Mouse (Mus musculus) neural tube, embryonic 12.5 days (tissue): Measurements from ENCODE around the gene Cad. TPM values are rescaled to one million over a fixed set of nuclear protein-coding genes. Genes with fewer than 3 reads are reported as not detected.

ENCODE experiments used
- ATAC-seq: fragments of 200-750 bp; cut with Nextera tagmentation; 2 replicates; pipeline ENCODE4 v1.8.0; 2017; ENCODE audit warnings: low read depth, mild to moderate bottlenecking, moderate TSS enrichment, moderate library complexity; ENCODE audit not compliant: low FRiP score
- H3K27ac ChIP-seq: fragments of 300-500 bp; sonication (generic); 2 replicates; pipeline ENCODE4 v1.5.1; 2016
- H3K27me3 ChIP-seq: fragments of 300-500 bp; sonication (generic); replicated peaks from 2 replicates; pipeline ENCODE4 v1.6.1; 2016; ENCODE audit warnings: mild to moderate bottlenecking
- H3K36me3 ChIP-seq: fragments of 300-500 bp; sonication (generic); 2 replicates; pipeline ENCODE4 v1.6.1; 2016; ENCODE audit warnings: mild to moderate bottlenecking
- H3K4me1 ChIP-seq: fragments of 300-500 bp; sonication (generic); 2 replicates; pipeline ENCODE4 v1.6.1; 2016
- H3K4me2 ChIP-seq: fragments of 300-500 bp; sonication (generic); replicated peaks from 2 replicates; pipeline ENCODE4 v1.6.1; 2016; ENCODE audit warnings: mild to moderate bottlenecking
- H3K4me3 ChIP-seq: fragments of 300-500 bp; sonication (generic); 2 replicates; pipeline ENCODE4 v1.5.1; 2016
- H3K9ac ChIP-seq: fragments of 300-500 bp; sonication (generic); 2 replicates; pipeline ENCODE4 v1.6.1; 2016; ENCODE audit warnings: mild to moderate bottlenecking
- H3K9me3 ChIP-seq: fragments of 300-500 bp; sonication (generic); 2 replicates; pipeline ENCODE4 v1.6.1; 2016; ENCODE audit warnings: mild to moderate bottlenecking
- WGBS: fragments of 180-500 bp; shearing (Covaris S2); methylation state at CpG from one replicate; pipeline ENCODE4 v1.1.7; 2016; 5-methylcytosine and 5-hydroxymethylcytosine counted together
- polyA plus RNA-seq: library from polyadenylated mRNA; unstranded; fragments of >200 nt; fragmentation: Nextera tagmentation; extraction: Ambion mirVana; gene quantifications from 2 replicates; pipeline ENCODE4 v1.2.1, GENCODE M21; 2016

Gene Cad
- polyA plus RNA-seq, 1 experiment from 2014 or later, result 30.1 TPM

GRCm38 (mm10) chr5:31094100-31094798, 39.7 kb downstream of the Cad start:
- H3K9ac ChIP-seq, result no peak overlapping the region
- no peak overlapping the region for H3K27ac ChIP-seq
- H3K4me2 ChIP-seq, result peak overlapping the region; percentile 62
- peaks cover 34% of the 10 kb centered on the region for H3K4me1 ChIP-seq
- 0 out of 2 replicates have a peak overlapping the region, but pooled peaks have one; percentile 18 for H3K4me3 ChIP-seq
- H3K9me3 ChIP-seq, result no peaks in the 10 kb centered on the region
- no peak for ATAC-seq
- H3K36me3 ChIP-seq, result no peaks in the 10 kb centered on the region
- WGBS, result 2% methylated on average over 29 of the region's 29 CpGs
- H3K27me3 ChIP-seq, result peaks cover 90% of the 10 kb centered on the region

GRCm38 (mm10) chr5:31094799-31095691, 40.5 kb downstream of the Cad start:
- no peaks in the 10 kb centered on the region for H3K9me3 ChIP-seq
- ATAC-seq, result no peak
- H3K36me3 ChIP-seq, result no peaks in the 10 kb centered on the region
- WGBS, result under 1% methylated on average over 59 of the region's 59 CpGs
- H3K27ac ChIP-seq, result no peak overlapping the region
- H3K9ac ChIP-seq, result no peak overlapping the region
- H3K4me1 ChIP-seq, result peaks cover 34% of the 10 kb centered on the region
- peaks cover 82% of the 10 kb centered on the region for H3K27me3 ChIP-seq
- peak overlapping the region; percentile 18 for H3K4me3 ChIP-seq
- peak overlapping the region; percentile 62 for H3K4me2 ChIP-seq

- Histone ChIP-seq H3K4me1 (peaks cover 34% of the 10 kb centered on the region), H3K36me3 (no peaks in the 10 kb centered on the region), H3K4me2 (peak overlapping the region; percentile 62), H3K27me3 (peaks cover 73% of the 10 kb centered on the region), H3K9me3 (no peaks in the 10 kb centered on the region), H3K27ac (no peak overlapping the region), H3K4me3 (peak overlapping the region; percentile 18), H3K9ac (no peak overlapping the region)
- 20% methylated on average over 11 of the region's 11 CpGs for WGBS
- ATAC-seq, result no peak
Observed at GRCm38 (mm10) chr5:31095711-31096480, 41.3 kb downstream of the Cad start.

GRCm38 (mm10) chr5:31105814-31106335, 51.3 kb downstream of the Cad start, which contains the start of gene Dnajc5g:
Gene Dnajc5g (plus strand): TSS chr5:31106285.
- Histone ChIP-seq H3K4me2 (no peak within 1 kb of the TSS), H3K4me3 (no peak within 1 kb of the TSS), H3K9me3 (no peaks in the 10 kb centered on the region), H3K4me1 (no peaks in the 10 kb centered on the region), H3K27me3 (no peaks in the 10 kb centered on the region), H3K36me3 (no peaks in the 10 kb centered on the region), H3K9ac (no peak within 1 kb of the TSS), H3K27ac (no peak within 1 kb of the TSS)
- 84% methylated on average over 9 of the region's 9 CpGs for WGBS
- no peak for ATAC-seq

- Histone ChIP-seq H3K36me3 (no peaks in the 10 kb centered on the region), H3K4me2 (no peak within 1 kb of the TSS), H3K4me1 (no peaks in the 10 kb centered on the region), H3K27ac (no peak within 1 kb of the TSS), H3K9ac (no peak within 1 kb of the TSS), H3K4me3 (no peak within 1 kb of the TSS), H3K9me3 (no peaks in the 10 kb centered on the region), H3K27me3 (no peaks in the 10 kb centered on the region)
- no peak for ATAC-seq
- WGBS, result 91% methylated on average over 18 of the region's 18 CpGs
Observed at GRCm38 (mm10) chr5:31108000-31108490, 53.5 kb downstream of the Cad start, which contains the start of gene Slc30a3. Gene Slc30a3 (minus strand): TSS chr5:31108237.

GRCm38 (mm10) chr5:31110781-31111180, 56.2 kb downstream of the Cad start:
- Histone ChIP-seq H3K27me3 (no peaks in the 10 kb centered on the region), H3K4me2 (no peak overlapping the region), H3K9ac (no peak overlapping the region), H3K9me3 (no peaks in the 10 kb centered on the region), H3K4me3 (no peak overlapping the region), H3K27ac (no peak overlapping the region), H3K36me3 (no peaks in the 10 kb centered on the region), H3K4me1 (no peaks in the 10 kb centered on the region)
- no peak for ATAC-seq
- WGBS, result 41% methylated on average over 7 of the region's 7 CpGs

- H3K27ac ChIP-seq, result no peak within 1 kb of the TSS
- peaks cover 4% of the 10 kb centered on the region; the same call in 1 of the 2 replicates for H3K27me3 ChIP-seq
- H3K4me1 ChIP-seq, result no peaks in the 10 kb centered on the region
- no peak within 1 kb of the TSS for H3K4me3 ChIP-seq
- no peak within 1 kb of the TSS for H3K9ac ChIP-seq
- H3K9me3 ChIP-seq, result no peaks in the 10 kb centered on the region
- no peaks in the 10 kb centered on the region for H3K36me3 ChIP-seq
- no peak within 1 kb of the TSS for H3K4me2 ChIP-seq
- ATAC-seq, result no peak
- 46% methylated on average over 3 of the region's 3 CpGs for WGBS
Observed at GRCm38 (mm10) chr5:31116354-31116753, 61.8 kb downstream of the Cad start, which contains the start of gene Trim54. Gene Trim54 (plus strand): TSS chr5:31116712.

GRCm38 (mm10) chr5:31116912-31117311, 62.3 kb downstream of the Cad start:
- WGBS, result 27% methylated on average over 10 of the region's 10 CpGs
- Histone ChIP-seq H3K27me3 (peaks cover 4% of the 10 kb centered on the region; the same call in 1 of the 2 replicates), H3K9ac (no peak overlapping the region), H3K4me1 (no peaks in the 10 kb centered on the region), H3K4me2 (no peak overlapping the region), H3K36me3 (no peaks in the 10 kb centered on the region), H3K9me3 (no peaks in the 10 kb centered on the region), H3K4me3 (no peak overlapping the region), H3K27ac (no peak overlapping the region)
- ATAC-seq, result no peak

- no peak overlapping the region for H3K27ac ChIP-seq
- ATAC-seq, result no peak
- no peaks in the 10 kb centered on the region for H3K36me3 ChIP-seq
- no peak overlapping the region for H3K9ac ChIP-seq
- H3K4me1 ChIP-seq, result no peaks in the 10 kb centered on the region
- H3K4me2 ChIP-seq, result no peak overlapping the region
- WGBS, result 90% methylated on average over 8 of the region's 8 CpGs
- H3K27me3 ChIP-seq, result peaks cover 4% of the 10 kb centered on the region; the same call in 1 of the 2 replicates
- H3K9me3 ChIP-seq, result no peaks in the 10 kb centered on the region
- no peak overlapping the region for H3K4me3 ChIP-seq
Observed at GRCm38 (mm10) chr5:31121111-31121510, 66.5 kb downstream of the Cad start.

GRCm38 (mm10) chr5:31123481-31123880, 68.9 kb downstream of the Cad start:
- no peak for ATAC-seq
- Histone ChIP-seq H3K27me3 (no peaks in the 10 kb centered on the region), H3K4me1 (no peaks in the 10 kb centered on the region), H3K4me2 (no peak overlapping the region), H3K9me3 (no peaks in the 10 kb centered on the region), H3K9ac (no peak overlapping the region), H3K27ac (no peak overlapping the region), H3K36me3 (no peaks in the 10 kb centered on the region), H3K4me3 (no peak overlapping the region)
- 60% methylated on average over 2 of the region's 2 CpGs for whole genome bisulfite sequencing

- Histone ChIP-seq H3K9ac (no peak overlapping the region), H3K4me2 (no peak overlapping the region), H3K27ac (no peak overlapping the region), H3K9me3 (no peaks in the 10 kb centered on the region), H3K36me3 (no peaks in the 10 kb centered on the region), H3K4me3 (no peak overlapping the region), H3K4me1 (no peaks in the 10 kb centered on the region), H3K27me3 (0 out of 2 replicates have a peak, but pooled peaks cover 2% of the 10 kb centered on the region)
- 41% methylated on average over 5 of the region's 5 CpGs for WGBS
- ATAC-seq, result no peak
Observed at GRCm38 (mm10) chr5:31126050-31126449, 71.5 kb downstream of the Cad start.
